Mouse (Mus musculus): ENCODE data around the gene Xlr4a. TPM values are rescaled to one million over a fixed set of nuclear protein-coding genes. Genes with fewer than 3 reads are reported as not detected.

The Xlr4a gene
- 1 to 10 TPM in 1 of 2 experiments, under 1 TPM in 1; 0.48 to 2.6 TPM for total RNA-seq (2023)

GRCm38 (mm10) chrX:73082267-73083055 is at the start of gene Xlr4a:
Xlr4a (minus strand) TSS chrX:73082478.

GRCm38 (mm10) chrX:73116747-73117146 is 34.5 kb upstream of the Xlr4a start, which contains the start of gene Gm14685:
Gm14685 (plus strand) TSS chrX:73117047.

DNA sequence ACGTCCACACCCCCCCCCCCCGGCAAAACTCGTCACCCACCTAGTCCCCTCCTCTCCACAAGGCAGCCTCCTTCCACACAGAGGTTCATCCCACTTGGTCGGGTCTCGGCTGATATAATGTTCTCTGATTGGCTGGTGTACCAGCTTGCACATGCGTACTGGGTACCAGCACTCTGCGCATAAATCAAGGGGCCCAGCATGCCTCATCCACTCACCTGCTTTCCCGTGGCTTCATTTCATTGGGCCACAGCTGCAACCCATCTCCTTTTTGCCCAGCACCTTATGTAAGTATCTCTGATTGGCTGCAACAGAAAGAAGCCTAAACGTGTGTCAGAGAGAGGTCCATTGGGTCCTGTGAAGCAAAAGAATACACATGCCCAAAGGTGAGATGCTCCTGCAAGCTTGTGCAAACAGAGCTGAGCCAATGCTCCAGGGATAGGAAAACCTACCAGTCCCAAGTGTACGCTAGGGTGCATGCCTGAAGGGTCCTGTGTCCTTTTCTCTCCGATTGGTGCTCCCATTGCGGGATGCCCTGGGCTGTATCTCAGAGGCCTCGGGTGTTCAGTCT is 14.7 kb upstream of the Xlr4a start, which contains the start of gene Xlr3a:
Gene Xlr3a, minus strand, starts transcription at position 155 of the 568 bp plus-strand sequence.

DNA sequence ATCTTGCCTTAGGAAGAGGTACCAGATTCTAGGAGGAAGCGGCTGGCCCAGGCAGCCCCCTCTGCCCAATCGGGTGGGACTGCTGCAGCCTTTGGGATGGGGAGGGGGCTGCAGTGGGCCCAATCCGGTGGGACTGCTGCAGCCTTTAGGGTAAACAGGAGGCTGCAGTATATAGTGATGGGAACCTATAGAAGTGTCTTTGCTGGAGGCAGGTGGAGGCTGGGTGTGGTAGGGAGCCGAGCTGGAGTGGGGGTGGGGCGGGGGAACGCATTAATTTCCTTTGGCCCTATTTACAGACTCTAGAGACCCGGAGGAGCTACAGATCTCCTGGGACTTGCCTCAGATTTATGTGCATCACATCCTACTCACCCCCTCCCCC is 17.9 kb downstream of the Xlr4a start, which contains the start of gene Pnma3:
Gene Pnma3, plus strand, starts transcription at position 373 of the 379 bp plus-strand sequence.

DNA sequence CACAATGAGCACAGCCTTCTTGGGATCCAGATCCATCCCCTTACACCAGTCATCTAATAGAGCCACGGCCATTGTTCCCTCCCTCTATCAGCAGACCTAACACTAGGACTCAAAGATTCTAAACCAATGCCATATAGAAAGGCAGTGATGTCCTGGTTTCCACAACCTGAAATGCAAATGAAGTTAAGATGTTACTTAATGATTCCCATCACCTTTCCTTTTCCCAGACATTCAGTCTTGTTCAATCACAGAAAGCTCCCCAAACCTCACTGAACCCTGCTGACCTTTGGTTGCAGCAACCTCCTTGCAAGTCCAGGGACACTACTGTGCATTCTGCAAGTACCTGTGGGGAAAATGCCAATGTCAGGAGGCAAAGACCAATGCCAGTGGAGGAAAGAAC is 45.3 kb downstream of the Xlr4a start, which contains the start of gene Pnma5:
Gene Pnma5, minus strand, starts transcription at position 101 of the 400 bp plus-strand sequence.

Other genes starting within 250 kb of the Xlr4a start
- 10 to 100 TPM; 20.1 to 23.2 TPM for gene Cetn2, start 164.1 kb downstream of the Xlr4a start, total RNA-seq (2023)
- 1 to 10 TPM; 8.0 to 8.7 TPM for gene Nsdhl, start 163.9 kb downstream of the Xlr4a start, total RNA-seq (2023)
- under 1 TPM in 1 of 2 experiments, not detected in 1; 0.11 TPM for gene Zfp185, start 95.1 kb downstream of the Xlr4a start, total RNA-seq (2023)
- under 1 TPM; 0.44 to 0.75 TPM for gene Pnma5, start 45.4 kb downstream of the Xlr4a start, total RNA-seq (2023)
- gene Pnma3, start 17.7 kb downstream of the Xlr4a start, total RNA-seq (2023): not detected
- gene Xlr3a, start 14.6 kb upstream of the Xlr4a start, total RNA-seq (2023): not detected
- gene Gm14685, start 34.6 kb upstream of the Xlr4a start, total RNA-seq (2023): under 1 TPM in 1 of 2 experiments, not detected in 1; 0.20 TPM
- not detected for gene Xlr5b, start 66.3 kb upstream of the Xlr4a start, total RNA-seq (2023)
- gene DXBay18, start 67.0 kb upstream of the Xlr4a start, total RNA-seq (2023): not detected
- gene Spin2d, start 94.5 kb upstream of the Xlr4a start, total RNA-seq (2023): not detected
- gene Xlr3b, start 109.7 kb upstream of the Xlr4a start, total RNA-seq (2023): 1 to 10 TPM in 1 of 2 experiments, under 1 TPM in 1; 0.26 to 2.4 TPM
- 1 to 10 TPM in 1 of 2 experiments, not detected in 1; 3.1 TPM for gene Xlr4b, start 131.9 kb upstream of the Xlr4a start, total RNA-seq (2023)
- 1 to 10 TPM; 3.6 to 4.1 TPM for gene F8a, start 145.8 kb upstream of the Xlr4a start, total RNA-seq (2023)
- 1 to 10 TPM; 1.6 to 3.3 TPM for gene Xlr4c, start 160.7 kb upstream of the Xlr4a start, total RNA-seq (2023)
- not detected for gene Xlr3c, start 182.9 kb upstream of the Xlr4a start, total RNA-seq (2023)
- gene Xlr5a, start 210.5 kb upstream of the Xlr4a start, total RNA-seq (2023): not detected
- gene Xlr5c, start 210.5 kb upstream of the Xlr4a start, total RNA-seq (2023): not detected